Mouse (Mus musculus) cerebellum, adult 2 months (tissue): Measurements from ENCODE around the gene Slc5a9.

Experiments used
- CTCF ChIP-seq: fragments of 200-500 bp; IDR thresholded peaks from 2 replicates; pipeline ENCODE4 v1.5.1; 2011; ENCODE audit warnings: low read depth, mild to moderate bottlenecking, control low read depth, low read length, moderate library complexity, borderline replicate concordance; ENCODE audit not compliant: insufficient read depth
- POLR2A ChIP-seq: fragments of 200-500 bp; IDR thresholded peaks from 2 replicates; pipeline ENCODE4 v1.6.1; 2011; ENCODE audit warnings: low read length, control low read depth, borderline replicate concordance; ENCODE audit not compliant: insufficient read depth

DNA sequence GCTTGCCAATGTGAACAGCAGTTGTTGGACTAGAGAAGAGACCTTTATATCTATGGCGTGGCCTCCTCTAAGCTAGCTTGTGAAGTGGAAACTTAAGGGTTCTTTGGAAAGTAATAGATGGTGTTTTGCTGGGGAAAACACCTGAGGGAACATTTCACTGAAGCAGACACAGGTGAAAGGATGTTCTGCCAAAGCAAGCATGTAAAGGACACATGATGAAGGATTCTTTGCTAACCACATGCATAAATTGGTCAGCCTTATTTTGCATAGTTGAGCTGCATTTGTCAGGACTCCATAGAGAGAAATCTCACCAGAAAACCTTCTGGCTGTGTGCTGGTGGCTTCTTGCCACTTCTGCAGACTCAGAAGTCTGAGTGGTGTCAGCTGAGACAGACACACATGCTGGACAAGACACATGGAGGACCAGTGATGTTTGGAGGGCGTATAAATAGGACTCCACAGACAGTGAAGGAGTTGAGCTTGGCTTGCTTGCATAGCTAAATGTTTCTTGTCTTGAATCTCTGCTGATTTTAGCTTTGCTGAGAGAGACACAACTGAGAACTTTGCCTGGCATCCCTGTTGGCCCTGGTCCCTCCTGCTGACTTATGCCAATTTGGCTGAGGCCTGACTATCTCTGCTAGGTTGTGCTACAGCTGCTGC, 34.8 kb downstream of the Slc5a9 start:
- TF ChIP-seq CTCF (no peak), POLR2A (no peak)
